Mouse (Mus musculus) liver, postnatal 0 days (tissue): ENCODE data around the gene L3mbtl1. TPM values are rescaled to one million over a fixed set of nuclear protein-coding genes. Genes with fewer than 3 reads are reported as not detected.
A peak's percentile ranks its signal among the peaks of the same experiment; 100 is the strongest.

Experiments used
- ATAC-seq: fragments of 200-750 bp; cut with Nextera tagmentation; 2 replicates; pipeline ENCODE4 v1.8.0; 2017; ENCODE audit warnings: mild to moderate bottlenecking, moderate library complexity
- DNase-seq: peaks from one replicate; pipeline ENCODE4 v3.0.0-alpha.2; 2016
- H3K27ac ChIP-seq: fragments of 300-500 bp; sonication (generic); 2 replicates; pipeline ENCODE4 v1.5.1; 2014; ENCODE audit warnings: antibody characterized with exemption, moderate library complexity, mild to moderate bottlenecking, low read depth
- H3K27me3 ChIP-seq: fragments of 300-500 bp; sonication (generic); 2 replicates; pipeline ENCODE4 v1.6.1; 2014; ENCODE audit warnings: low read length, control low read depth, mixed read lengths; ENCODE audit not compliant: insufficient read depth
- H3K36me3 ChIP-seq: fragments of 300-500 bp; sonication (generic); replicated peaks from 2 replicates; pipeline ENCODE4 v1.6.1; 2014; ENCODE audit warnings: mild to moderate bottlenecking, control low read depth, low read length, moderate library complexity, mixed read lengths; ENCODE audit not compliant: insufficient read depth
- H3K4me1 ChIP-seq: fragments of 300-500 bp; sonication (generic); 2 replicates; pipeline ENCODE4 v1.6.1; 2014; ENCODE audit warnings: antibody characterized with exemption, mild to moderate bottlenecking, control low read depth; ENCODE audit not compliant: insufficient read depth
- H3K4me2 ChIP-seq: fragments of 300-500 bp; sonication (generic); 2 replicates; pipeline ENCODE4 v1.6.1; 2014; ENCODE audit warnings: low read depth, mild to moderate bottlenecking, low read length, moderate library complexity, mixed read lengths
- H3K4me3 ChIP-seq: fragments of 300-500 bp; sonication (generic); 2 replicates; pipeline ENCODE4 v1.5.1; 2014; ENCODE audit warnings: low read depth, low read length
- H3K9ac ChIP-seq: fragments of 300-500 bp; sonication (generic); replicated peaks from 2 replicates; pipeline ENCODE4 v1.6.1; 2014; ENCODE audit warnings: mild to moderate bottlenecking, moderate library complexity
- H3K9me3 ChIP-seq: fragments of 300-500 bp; sonication (generic); 2 replicates; pipeline ENCODE4 v1.6.1; 2016; ENCODE audit warnings: mild to moderate bottlenecking, control low read depth, low read length, mixed read lengths
- CTCF ChIP-seq: sonication (generic); IDR thresholded peaks from 2 replicates; pipeline ENCODE4 v1.5.1; 2016; ENCODE audit warnings: antibody characterized with exemption, low read depth
- EP300 ChIP-seq: IDR thresholded peaks from 2 replicates; pipeline ENCODE4 v1.6.1; 2016; ENCODE audit warnings: antibody characterized with exemption, low read depth, mild to moderate bottlenecking
- WGBS: fragments of 180-500 bp; shearing (Covaris S2); extraction: QIAGEN DNeasy Blood & Tissue Kit; methylation state at CpG from one replicate; pipeline ENCODE4 v1.1.7; 2014; ENCODE audit not compliant: insufficient replicate concordance; 5-methylcytosine and 5-hydroxymethylcytosine counted together
- polyA plus RNA-seq: library from polyadenylated mRNA; unstranded; fragments of >200 nt; fragmentation: Nextera tagmentation; extraction: Ambion mirVana; gene quantifications from 2 replicates; pipeline ENCODE4 v1.2.1, GENCODE M21; 2015

Gene L3mbtl1
- polyA plus RNA-seq, 1 experiment from 2014 or later: 0.06 TPM

GRCm38 (mm10) chr2:162935700-162936099 lies 7.6 kb upstream of the L3mbtl1 start:
- H3K4me3 ChIP-seq: no peak overlapping the region
- no peak for TF ChIP-seq CTCF
- ATAC-seq: no peak
- H3K4me2 ChIP-seq: no peak overlapping the region
- no peaks in the 10 kb centered on the region for H3K9me3 ChIP-seq
- no peak overlapping the region for H3K27ac ChIP-seq
- DNase-seq: no peak
- peaks cover 66% of the 10 kb centered on the region for H3K36me3 ChIP-seq
- H3K9ac ChIP-seq: no peak overlapping the region
- WGBS: 90% methylated on average over 3 of the region's 3 CpGs
- peaks cover 25% of the 10 kb centered on the region for H3K4me1 ChIP-seq
- no peaks in the 10 kb centered on the region for H3K27me3 ChIP-seq

GRCm38 (mm10) chr2:162939562-162939961 lies 3.7 kb upstream of the L3mbtl1 start:
- Histone ChIP-seq H3K4me2 (no peak overlapping the region), H3K4me3 (no peak overlapping the region), H3K4me1 (peaks cover 25% of the 10 kb centered on the region), H3K27me3 (peaks cover 9% of the 10 kb centered on the region), H3K9me3 (no peaks in the 10 kb centered on the region), H3K36me3 (peaks cover 54% of the 10 kb centered on the region), H3K27ac (peak overlapping the region; percentile 45), H3K9ac (no peak overlapping the region)
- DNase-seq: no peak
- ATAC-seq: peak; percentile 74
- WGBS: 29% methylated on average over 1 of the region's 1 CpGs
- TF ChIP-seq EP300 (peak; percentile 42; the same call in 1 of the 2 replicates), CTCF (no peak)

- H3K9ac ChIP-seq: peak overlapping the region; percentile 48; the same call in 1 of the 2 replicates
- no peak overlapping the region for H3K27ac ChIP-seq
- no peak for TF ChIP-seq EP300
- TF ChIP-seq CTCF: no peak
- no peaks in the 10 kb centered on the region for H3K9me3 ChIP-seq
- WGBS: 9% methylated on average over 11 of the region's 11 CpGs
- peak overlapping the region; percentile 52 for H3K4me3 ChIP-seq
- DNase-seq (no peak), ATAC-seq (no peak)
- peaks cover 16% of the 10 kb centered on the region for H3K36me3 ChIP-seq
- H3K4me2 ChIP-seq: peak overlapping the region; percentile 88
- H3K27me3 ChIP-seq: peaks cover 9% of the 10 kb centered on the region
- peaks cover 18% of the 10 kb centered on the region for H3K4me1 ChIP-seq
Measured at GRCm38 (mm10) chr2:162943931-162944330, 659 bp downstream of the L3mbtl1 start.

GRCm38 (mm10) chr2:162946964-162947363 lies 3.7 kb downstream of the L3mbtl1 start:
- 82% methylated on average over 5 of the region's 5 CpGs for WGBS
- no peaks in the 10 kb centered on the region for H3K9me3 ChIP-seq

GRCm38 (mm10) chr2:162947736-162948135 lies 4.5 kb downstream of the L3mbtl1 start:
- ATAC-seq (peak; percentile 35; the same call in 1 of the 2 replicates), DNase-seq (no peak)
- H3K4me3 ChIP-seq: no peak overlapping the region
- H3K27me3 ChIP-seq: peaks cover 9% of the 10 kb centered on the region
- WGBS: 43% methylated on average over 15 of the region's 15 CpGs
- TF ChIP-seq CTCF: no peak
- no peak for TF ChIP-seq EP300
- no peaks in the 10 kb centered on the region for H3K36me3 ChIP-seq
- H3K4me2 ChIP-seq: peak overlapping the region; percentile 53
- H3K9me3 ChIP-seq: no peaks in the 10 kb centered on the region
- no peak overlapping the region for H3K9ac ChIP-seq
- no peak overlapping the region for H3K27ac ChIP-seq
- peaks cover 5% of the 10 kb centered on the region; the same call in 1 of the 2 replicates for H3K4me1 ChIP-seq

More at GRCm38 (mm10) chr2:162946964-162947363, 3.7 kb downstream of the L3mbtl1 start:
- Histone ChIP-seq H3K27ac (no peak overlapping the region), H3K4me3 (no peak overlapping the region), H3K36me3 (no peaks in the 10 kb centered on the region), H3K4me1 (peaks cover 5% of the 10 kb centered on the region; the same call in 1 of the 2 replicates), H3K9ac (no peak overlapping the region), H3K4me2 (no peak overlapping the region), H3K27me3 (peaks cover 9% of the 10 kb centered on the region)
- TF ChIP-seq EP300: no peak
- no peak for TF ChIP-seq CTCF
- no peak for DNase-seq
- ATAC-seq: no peak

GRCm38 (mm10) chr2:162948221-162948620 lies 4.9 kb downstream of the L3mbtl1 start:
- TF ChIP-seq CTCF (no peak), EP300 (no peak)
- no peak overlapping the region for H3K27ac ChIP-seq
- DNase-seq: no peak
- H3K9ac ChIP-seq: no peak overlapping the region
- peak overlapping the region; percentile 53 for H3K4me2 ChIP-seq
- 52% methylated on average over 14 of the region's 14 CpGs for WGBS
- no peak overlapping the region for H3K4me3 ChIP-seq
- no peaks in the 10 kb centered on the region for H3K36me3 ChIP-seq
- H3K9me3 ChIP-seq: no peaks in the 10 kb centered on the region
- H3K27me3 ChIP-seq: peaks cover 4% of the 10 kb centered on the region
- ATAC-seq: peak; percentile 26; the same call in 1 of the 2 replicates
- peaks cover 4% of the 10 kb centered on the region; the same call in 1 of the 2 replicates for H3K4me1 ChIP-seq

GRCm38 (mm10) chr2:162950776-162951175 lies 7.5 kb downstream of the L3mbtl1 start:
- Histone ChIP-seq H3K9ac (no peak overlapping the region), H3K4me2 (no peak overlapping the region), H3K4me1 (no peaks in the 10 kb centered on the region), H3K27ac (no peak overlapping the region), H3K4me3 (no peak overlapping the region), H3K36me3 (no peaks in the 10 kb centered on the region), H3K27me3 (no peaks in the 10 kb centered on the region), H3K9me3 (no peaks in the 10 kb centered on the region)
- ATAC-seq: no peak
- no peak for TF ChIP-seq CTCF
- no peak for TF ChIP-seq EP300
- no peak for DNase-seq
- WGBS: 80% methylated on average over 2 of the region's 2 CpGs
